Mouse (Mus musculus) embryonic facial prominence, embryonic 12.5 days (tissue): Measurements from ENCODE around the gene Ehd4. TPM values are rescaled to one million over a fixed set of nuclear protein-coding genes. Genes with fewer than 3 reads are reported as not detected.
A peak's percentile ranks its signal among the peaks of the same experiment; 100 is the strongest.

Source experiments
- ATAC-seq: fragments of 200-750 bp; cut with Nextera tagmentation; 2 replicates; pipeline ENCODE4 v1.8.0; 2017; ENCODE audit not compliant: insufficient number of reproducible peaks, insufficient read depth, low FRiP score, low TSS enrichment
- H3K27ac ChIP-seq: fragments of 300-500 bp; sonication (generic); 2 replicates; pipeline ENCODE4 v1.5.1; 2016; ENCODE audit warnings: mild to moderate bottlenecking
- H3K27me3 ChIP-seq: fragments of 300-500 bp; sonication (generic); 2 replicates; pipeline ENCODE4 v1.6.1; 2016; ENCODE audit warnings: mild to moderate bottlenecking, moderate library complexity
- H3K36me3 ChIP-seq: fragments of 300-500 bp; sonication (generic); 2 replicates; pipeline ENCODE4 v1.6.1; 2016; ENCODE audit warnings: mild to moderate bottlenecking
- H3K4me1 ChIP-seq: fragments of 300-500 bp; sonication (generic); 2 replicates; pipeline ENCODE4 v1.6.1; 2016
- H3K4me2 ChIP-seq: fragments of 300-500 bp; sonication (generic); replicated peaks from 2 replicates; pipeline ENCODE4 v1.6.1; 2016; ENCODE audit warnings: mild to moderate bottlenecking, moderate library complexity
- H3K4me3 ChIP-seq: fragments of 300-500 bp; sonication (generic); 2 replicates; pipeline ENCODE4 v1.5.1; 2016; ENCODE audit warnings: mild to moderate bottlenecking
- H3K9ac ChIP-seq: fragments of 300-500 bp; sonication (generic); 2 replicates; pipeline ENCODE4 v1.6.1; 2016; ENCODE audit warnings: mild to moderate bottlenecking, moderate library complexity
- H3K9me3 ChIP-seq: fragments of 300-500 bp; sonication (generic); 2 replicates; pipeline ENCODE4 v1.6.1; 2016; ENCODE audit warnings: mild to moderate bottlenecking, moderate library complexity
- WGBS: fragments of 180-500 bp; shearing (Covaris S2); methylation state at CpG from one replicate; pipeline ENCODE4 v1.1.7; 2016; 5-methylcytosine and 5-hydroxymethylcytosine counted together
- polyA plus RNA-seq: library from polyadenylated mRNA; unstranded; fragments of >200 nt; fragmentation: Nextera tagmentation; extraction: Ambion mirVana; gene quantifications from 2 replicates; pipeline ENCODE4 v1.2.1, GENCODE M21; 2016

Ehd4 gene
- polyA plus RNA-seq, 1 experiment from 2014 or later = 22.8 TPM

- WGBS = 83% methylated on average over 5 of the region's 5 CpGs
- Histone ChIP-seq H3K27me3 (no peaks in the 10 kb centered on the region), H3K36me3 (no peaks in the 10 kb centered on the region), H3K4me2 (no peak overlapping the region), H3K9me3 (no peaks in the 10 kb centered on the region), H3K9ac (no peak overlapping the region), H3K4me3 (no peak overlapping the region), H3K27ac (no peak overlapping the region), H3K4me1 (no peaks in the 10 kb centered on the region)
- ATAC-seq = no peak
These were observed 12.1 kb downstream of the Ehd4 start for GRCm38 (mm10) chr2:120142336-120142735.

DNA sequence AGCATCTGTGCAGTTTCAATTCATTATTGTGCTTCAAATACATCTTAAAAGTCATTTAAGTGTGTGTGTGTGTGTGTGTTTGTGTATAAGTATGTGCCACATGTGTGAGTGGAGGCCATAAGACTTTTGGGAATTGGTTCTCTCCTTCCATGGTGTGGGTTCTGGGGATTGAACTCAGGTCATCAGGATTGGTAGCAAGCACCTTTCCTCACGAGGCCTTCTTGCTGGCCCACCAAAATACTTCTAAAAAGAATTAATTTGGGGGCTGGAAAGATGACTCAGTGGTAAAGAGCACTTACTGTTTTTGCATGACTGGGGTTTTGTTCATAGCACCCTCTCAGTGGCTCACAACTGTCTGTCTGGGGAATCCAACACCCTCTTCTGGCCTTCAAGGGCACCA is 12.7 kb downstream of the Ehd4 start:
- ATAC-seq = no peak
- Histone ChIP-seq H3K9ac (no peak overlapping the region), H3K36me3 (no peaks in the 10 kb centered on the region), H3K4me1 (no peaks in the 10 kb centered on the region), H3K27ac (no peak overlapping the region), H3K4me3 (no peak overlapping the region), H3K27me3 (no peaks in the 10 kb centered on the region), H3K9me3 (no peaks in the 10 kb centered on the region), H3K4me2 (no peak overlapping the region)
- 92% methylated on average over 1 of the region's 1 CpGs for WGBS

DNA sequence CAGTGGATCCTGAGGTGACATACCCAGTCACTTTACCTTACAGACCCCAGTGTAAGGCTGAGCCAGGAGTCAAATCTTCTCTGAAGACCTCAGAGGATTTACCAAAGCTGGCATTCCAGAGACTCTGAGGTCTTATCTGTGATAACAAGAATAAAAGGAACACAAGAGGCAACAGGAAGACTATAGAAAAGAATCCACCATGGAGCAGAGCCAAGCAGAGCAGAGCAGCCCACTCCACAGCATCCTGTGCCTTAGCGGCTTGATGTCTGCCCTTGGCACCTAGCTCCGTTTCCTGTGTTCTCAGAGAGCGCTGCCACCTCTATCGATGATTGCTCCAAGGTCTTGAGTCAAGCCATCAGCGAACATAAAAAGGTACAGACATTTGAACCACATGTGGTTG is 14.1 kb downstream of the Ehd4 start:
- no peaks in the 10 kb centered on the region for H3K4me1 ChIP-seq
- H3K9ac ChIP-seq = no peak overlapping the region
- no peaks in the 10 kb centered on the region for H3K36me3 ChIP-seq
- ATAC-seq = no peak
- H3K27ac ChIP-seq = no peak overlapping the region
- H3K4me3 ChIP-seq = no peak overlapping the region
- H3K9me3 ChIP-seq = no peaks in the 10 kb centered on the region
- no peak overlapping the region for H3K4me2 ChIP-seq
- WGBS = 78% methylated on average over 5 of the region's 5 CpGs
- H3K27me3 ChIP-seq = no peaks in the 10 kb centered on the region

- 89% methylated on average over 1 of the region's 1 CpGs for WGBS
- no peaks in the 10 kb centered on the region for H3K27me3 ChIP-seq
- no peak for ATAC-seq
These were observed 15.3 kb downstream of the Ehd4 start for GRCm38 (mm10) chr2:120139091-120139490.

DNA sequence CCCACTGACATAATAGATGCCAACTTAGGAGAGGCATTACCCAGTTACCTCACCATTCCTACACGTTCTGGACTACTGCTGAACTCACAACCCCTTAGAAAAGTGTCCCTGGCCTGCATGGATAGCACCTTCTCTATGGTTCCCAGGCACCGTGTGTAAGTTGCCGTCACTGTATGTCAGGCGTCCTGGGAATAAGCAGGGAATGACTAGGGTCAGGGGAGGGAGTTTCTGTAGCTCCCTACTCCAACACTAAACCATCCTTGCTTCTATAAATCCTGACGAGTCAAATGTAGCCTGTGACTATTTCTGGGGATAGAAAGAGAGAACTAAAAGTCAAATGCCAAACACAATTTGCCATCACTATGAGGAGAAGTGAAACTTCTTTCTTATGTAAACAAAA is 17.1 kb downstream of the Ehd4 start:
- no peak overlapping the region for H3K4me2 ChIP-seq
- WGBS = 76% methylated on average over 5 of the region's 5 CpGs
- H3K27ac ChIP-seq = no peak overlapping the region
- no peak overlapping the region for H3K4me3 ChIP-seq
- H3K4me1 ChIP-seq = no peaks in the 10 kb centered on the region
- H3K9me3 ChIP-seq = no peaks in the 10 kb centered on the region
- H3K27me3 ChIP-seq = no peaks in the 10 kb centered on the region
- H3K9ac ChIP-seq = no peak overlapping the region
- no peak for ATAC-seq
- no peaks in the 10 kb centered on the region for H3K36me3 ChIP-seq

More at GRCm38 (mm10) chr2:120139091-120139490, 15.3 kb downstream of the Ehd4 start:
- H3K4me1 ChIP-seq = no peaks in the 10 kb centered on the region
- no peak overlapping the region for H3K4me3 ChIP-seq
- no peak overlapping the region for H3K9ac ChIP-seq
- no peaks in the 10 kb centered on the region for H3K9me3 ChIP-seq
- H3K4me2 ChIP-seq = no peak overlapping the region
- no peaks in the 10 kb centered on the region for H3K36me3 ChIP-seq
- H3K27ac ChIP-seq = no peak overlapping the region

- Histone ChIP-seq H3K9me3 (no peaks in the 10 kb centered on the region), H3K9ac (no peak overlapping the region), H3K4me3 (no peak overlapping the region), H3K36me3 (no peaks in the 10 kb centered on the region), H3K4me1 (peaks cover 5% of the 10 kb centered on the region; the same call in 1 of the 2 replicates), H3K27me3 (0 out of 2 replicates have a peak, but pooled peaks cover 2% of the 10 kb centered on the region), H3K27ac (no peak overlapping the region), H3K4me2 (no peak overlapping the region)
- no peak for ATAC-seq
These were observed 19.8 kb downstream of the Ehd4 start for GRCm38 (mm10) chr2:120134453-120135075.

DNA sequence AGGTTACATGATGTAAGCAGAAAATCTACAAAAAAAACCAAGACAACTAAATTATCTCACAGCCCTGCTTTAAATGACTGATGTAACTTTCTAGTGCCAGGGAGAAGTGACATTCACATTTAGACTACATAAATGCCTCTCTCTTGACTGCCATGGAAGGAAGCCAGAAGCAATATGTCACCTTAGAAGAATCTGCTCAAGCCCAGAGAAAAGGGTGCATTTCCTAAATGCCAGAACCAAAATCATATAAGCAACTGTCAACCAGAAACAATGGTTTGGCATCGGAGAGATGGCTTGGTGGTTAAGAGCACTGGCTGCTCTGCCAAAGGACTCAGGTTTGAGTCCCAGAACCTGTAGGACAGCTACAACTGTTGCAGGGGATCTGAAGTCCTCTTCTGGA is 22.5 kb downstream of the Ehd4 start:
- Histone ChIP-seq H3K9me3 (no peaks in the 10 kb centered on the region), H3K27ac (no peak overlapping the region), H3K9ac (no peak overlapping the region), H3K4me2 (no peak overlapping the region), H3K4me3 (no peak overlapping the region), H3K36me3 (no peaks in the 10 kb centered on the region), H3K4me1 (peaks cover 14% of the 10 kb centered on the region), H3K27me3 (0 out of 2 replicates have a peak, but pooled peaks cover 2% of the 10 kb centered on the region)
- ATAC-seq = no peak
- WGBS = 90% methylated on average over 1 of the region's 1 CpGs

DNA sequence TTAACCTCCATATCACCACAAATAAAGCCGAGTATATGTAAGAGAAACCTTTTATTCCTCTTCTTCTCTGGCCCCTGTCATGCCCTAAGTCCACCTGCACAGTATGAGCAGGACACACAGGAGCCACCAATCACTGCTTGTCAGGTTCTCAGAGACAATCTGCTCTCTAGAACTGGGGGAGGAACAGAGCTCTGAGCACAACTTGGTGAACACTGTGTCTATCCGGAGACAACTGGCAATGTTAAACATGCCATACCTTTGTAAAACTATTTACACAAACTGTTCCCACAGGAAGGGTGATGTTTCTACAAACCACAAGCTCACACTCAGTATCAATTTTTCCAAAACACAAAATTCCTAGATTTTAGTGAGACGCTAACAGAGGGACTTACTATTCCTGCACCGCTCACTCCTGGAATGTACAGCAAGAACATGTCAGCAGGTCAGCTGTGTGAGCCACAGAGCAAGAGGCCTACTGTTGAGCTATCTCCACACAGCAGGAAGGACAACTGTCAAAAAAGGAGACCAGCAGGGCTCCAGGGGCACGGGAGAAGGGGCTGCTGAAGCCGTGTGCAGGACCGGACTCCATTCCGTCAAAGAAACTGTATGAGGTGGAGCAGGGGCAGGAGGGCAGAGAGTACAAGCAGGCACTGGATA is 25.0 kb downstream of the Ehd4 start:
- Histone ChIP-seq H3K4me2 (no peak overlapping the region), H3K36me3 (no peaks in the 10 kb centered on the region), H3K4me1 (peaks cover 14% of the 10 kb centered on the region), H3K9me3 (no peaks in the 10 kb centered on the region), H3K27ac (0 out of 2 replicates have a peak overlapping the region, but pooled peaks have one; percentile 20), H3K4me3 (no peak overlapping the region), H3K27me3 (0 out of 2 replicates have a peak, but pooled peaks cover 2% of the 10 kb centered on the region), H3K9ac (no peak overlapping the region)
- ATAC-seq = no peak
- 66% methylated on average over 8 of the region's 8 CpGs for WGBS

DNA sequence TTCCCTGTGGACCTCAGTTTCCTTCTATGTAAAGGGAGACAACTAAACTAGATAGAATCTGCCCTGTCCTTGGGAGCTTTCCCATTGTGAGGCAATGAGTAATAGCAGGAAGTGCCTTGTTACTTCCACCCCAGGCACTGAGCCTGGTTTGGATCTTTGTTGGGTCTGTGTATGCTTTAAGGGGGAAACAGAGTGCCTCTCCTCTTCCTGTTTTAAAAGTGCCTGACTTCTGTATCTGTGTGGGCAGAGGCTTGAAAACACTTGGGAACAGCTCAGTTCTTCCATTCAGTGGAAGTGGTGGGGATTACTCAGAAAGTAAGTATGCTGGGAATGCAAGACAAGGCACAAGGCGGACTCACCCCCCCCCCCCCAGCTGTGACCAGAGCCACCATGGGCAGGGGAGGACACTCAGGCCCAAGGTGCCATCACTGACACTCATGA is 25.8 kb downstream of the Ehd4 start:
- Histone ChIP-seq H3K27me3 (0 out of 2 replicates have a peak, but pooled peaks cover 2% of the 10 kb centered on the region), H3K9ac (no peak overlapping the region), H3K4me2 (no peak overlapping the region), H3K36me3 (no peaks in the 10 kb centered on the region), H3K27ac (peak overlapping the region; percentile 43), H3K4me3 (no peak overlapping the region), H3K9me3 (no peaks in the 10 kb centered on the region), H3K4me1 (peaks cover 14% of the 10 kb centered on the region)
- 33% methylated on average over 1 of the region's 1 CpGs for WGBS
- ATAC-seq = no peak

- Histone ChIP-seq H3K9ac (no peak overlapping the region), H3K36me3 (no peaks in the 10 kb centered on the region), H3K4me1 (peaks cover 14% of the 10 kb centered on the region), H3K27me3 (0 out of 2 replicates have a peak, but pooled peaks cover 2% of the 10 kb centered on the region), H3K4me2 (no peak overlapping the region), H3K9me3 (no peaks in the 10 kb centered on the region), H3K4me3 (no peak overlapping the region), H3K27ac (peak overlapping the region; percentile 43)
- ATAC-seq = no peak
These were observed 26.4 kb downstream of the Ehd4 start for GRCm38 (mm10) chr2:120128011-120128410.

- 81% methylated on average over 1 of the region's 1 CpGs for WGBS
- no peak for ATAC-seq
These were observed 27.5 kb downstream of the Ehd4 start for GRCm38 (mm10) chr2:120126901-120127300.

DNA sequence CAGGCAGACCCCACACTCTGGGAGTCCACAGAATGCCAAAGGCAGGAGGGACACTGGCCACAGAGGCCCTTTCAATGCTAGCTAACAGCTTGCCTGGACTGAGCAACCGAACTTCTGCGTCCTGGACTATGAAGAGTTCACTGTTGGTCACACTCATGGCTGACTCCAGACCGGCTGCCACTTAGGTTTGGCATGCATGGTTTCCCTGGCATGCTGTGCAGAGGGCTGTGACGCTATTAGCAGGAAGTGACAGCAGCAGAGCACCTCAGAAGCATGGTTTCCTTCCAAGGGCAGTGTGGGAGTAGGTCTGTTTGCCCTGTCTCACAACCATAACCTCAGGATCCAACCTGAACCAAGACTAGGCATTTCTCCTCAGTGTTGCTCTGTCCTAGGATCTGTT is 28.0 kb downstream of the Ehd4 start:
- no peaks in the 10 kb centered on the region for H3K9me3 ChIP-seq
- no peak overlapping the region for H3K27ac ChIP-seq
- H3K36me3 ChIP-seq = no peaks in the 10 kb centered on the region
- H3K4me3 ChIP-seq = no peak overlapping the region
- ATAC-seq = no peak
- peaks cover 17% of the 10 kb centered on the region for H3K4me1 ChIP-seq
- no peaks in the 10 kb centered on the region for H3K27me3 ChIP-seq
- 86% methylated on average over 4 of the region's 4 CpGs for WGBS
- no peak overlapping the region for H3K4me2 ChIP-seq
- no peak overlapping the region for H3K9ac ChIP-seq

More at GRCm38 (mm10) chr2:120126901-120127300, 27.5 kb downstream of the Ehd4 start:
- Histone ChIP-seq H3K4me2 (no peak overlapping the region), H3K27ac (no peak overlapping the region), H3K4me3 (no peak overlapping the region), H3K9ac (no peak overlapping the region), H3K4me1 (peaks cover 17% of the 10 kb centered on the region), H3K9me3 (no peaks in the 10 kb centered on the region), H3K27me3 (0 out of 2 replicates have a peak, but pooled peaks cover under 1% of the 10 kb centered on the region), H3K36me3 (no peaks in the 10 kb centered on the region)
